Mouse (Mus musculus): ENCODE data around the gene D8Ertd738e. TPM values are rescaled to one million over a fixed set of nuclear protein-coding genes. Genes with fewer than 3 reads are reported as not detected.

D8Ertd738e gene
- total and polyA plus RNA-seq, 2 experiments from 2014 or later = 143 to 274 TPM

GRCm38 (mm10) chr8:84241821-84242220 is 7.7 kb downstream of the D8Ertd738e start:
- Histone ChIP-seq H3K4me1 (ENCODE audit: insufficient read depth, low read length) (0 out of 2 replicates have a peak, but pooled peaks cover 6% of the 10 kb centered on the region), H3K9me3 (ENCODE audit: low read length) (no peaks in the 10 kb centered on the region), H3K27me3 (ENCODE audit: insufficient read depth, low read length) (no peaks in the 10 kb centered on the region), H3K4me3 (ENCODE audit: low read depth, low read length) (no peak overlapping the region), H3K4me2 (ENCODE audit: low read depth, low read length, poor library complexity, severe bottlenecking) (no peak overlapping the region), H3K27ac (ENCODE audit: low read depth, low read length) (no peak overlapping the region), H3K36me3 (ENCODE audit: insufficient read depth, low read length) (peaks cover 26% of the 10 kb centered on the region), H3K9ac (replicated peaks; ENCODE audit: low read length, poor library complexity, severe bottlenecking) (no peak overlapping the region)
- ATAC-seq (ENCODE audit: low FRiP score) = no peak
- TF ChIP-seq CTCF (IDR thresholded peaks at IDR 0.05) = no peak
- WGBS = 67% methylated on average over 2 of the region's 2 CpGs
- no peak for DNase-seq (ENCODE audit: low spot score)

DNA sequence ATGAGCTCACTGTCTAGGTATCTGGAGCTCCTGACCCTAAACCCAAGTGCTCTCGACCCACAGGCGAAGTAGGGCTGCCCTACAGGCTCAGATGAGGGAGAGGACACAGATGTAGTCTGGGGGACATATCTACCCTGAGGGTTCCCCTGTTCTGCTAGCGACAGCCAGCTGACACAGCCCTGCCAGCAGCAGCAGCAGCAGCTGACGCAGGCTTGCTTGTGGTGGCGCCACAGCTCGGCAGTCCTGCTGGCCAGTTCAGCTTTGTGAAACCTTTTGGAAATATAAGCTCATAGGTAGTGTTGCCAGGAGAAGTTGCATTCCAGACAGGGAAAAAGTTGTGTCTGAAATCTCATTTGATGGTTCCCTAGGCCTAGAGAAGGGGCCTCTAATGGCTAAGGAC is 8.4 kb downstream of the D8Ertd738e start:
- Histone ChIP-seq H3K4me2 (ENCODE audit: low read depth, low read length, poor library complexity, severe bottlenecking) (no peak overlapping the region), H3K4me3 (ENCODE audit: low read depth, low read length) (no peak overlapping the region), H3K4me1 (ENCODE audit: insufficient read depth, low read length) (peaks cover 6% of the 10 kb centered on the region; the same call in 1 of the 2 replicates), H3K9me3 (ENCODE audit: low read length) (no peaks in the 10 kb centered on the region), H3K27ac (ENCODE audit: low read depth, low read length) (no peak overlapping the region), H3K27me3 (ENCODE audit: insufficient read depth, low read length) (no peaks in the 10 kb centered on the region), H3K36me3 (ENCODE audit: insufficient read depth, low read length) (peaks cover 20% of the 10 kb centered on the region), H3K9ac (replicated peaks; ENCODE audit: low read length, poor library complexity, severe bottlenecking) (no peak overlapping the region)
- ATAC-seq (ENCODE audit: low FRiP score) (no peak), DNase-seq (ENCODE audit: low spot score) (no peak)
- 58% methylated on average over 6 of the region's 6 CpGs for WGBS
- no peak for TF ChIP-seq CTCF (IDR thresholded peaks at IDR 0.05)

- Histone ChIP-seq H3K9ac (replicated peaks; ENCODE audit: low read length, poor library complexity, severe bottlenecking) (peak overlapping the region; percentile 61), H3K27ac (ENCODE audit: low read depth, low read length) (peak overlapping the region; percentile 63), H3K4me1 (ENCODE audit: insufficient read depth, low read length) (peaks cover 16% of the 10 kb centered on the region), H3K4me3 (ENCODE audit: low read depth, low read length) (peak overlapping the region; percentile 88), H3K27me3 (ENCODE audit: insufficient read depth, low read length) (no peaks in the 10 kb centered on the region), H3K4me2 (ENCODE audit: low read depth, low read length, poor library complexity, severe bottlenecking) (peak overlapping the region; percentile 75), H3K9me3 (ENCODE audit: low read length) (no peaks in the 10 kb centered on the region), H3K36me3 (ENCODE audit: insufficient read depth, low read length) (peaks cover 13% of the 10 kb centered on the region)
- 15% methylated on average over 19 of the region's 19 CpGs for WGBS
- DNase-seq (ENCODE audit: low spot score) = no peak
- no peak for TF ChIP-seq CTCF (IDR thresholded peaks at IDR 0.05)
- no peak for ATAC-seq (ENCODE audit: low FRiP score)
These were observed 11.8 kb downstream of the D8Ertd738e start for GRCm38 (mm10) chr8:84237542-84238229.

DNA sequence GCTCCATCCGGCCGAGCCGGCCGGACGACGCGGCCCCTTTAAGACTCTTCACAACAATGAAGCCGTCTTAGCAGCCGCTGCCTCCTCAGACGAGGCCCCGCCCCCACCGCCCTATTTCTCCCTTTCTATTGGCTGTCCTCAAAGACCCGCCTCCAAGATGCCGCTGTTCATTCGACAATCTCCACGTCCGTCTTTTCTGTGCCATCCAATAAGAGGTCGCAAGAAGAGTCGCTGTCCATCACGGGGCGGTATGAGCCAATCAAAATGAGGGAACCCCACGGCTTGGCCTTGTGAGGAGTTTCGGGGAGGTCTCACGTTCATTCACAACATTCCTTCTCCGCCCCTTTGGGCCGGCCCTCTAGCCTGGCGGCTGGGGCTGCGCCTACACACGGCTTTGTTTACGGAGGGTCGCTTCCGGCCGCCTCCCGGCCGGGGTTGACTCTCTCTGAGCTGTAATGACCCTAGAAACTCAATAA is 12.5 kb downstream of the D8Ertd738e start, which contains the start of gene Zswim4:
TSS of gene Zswim4 (minus strand) at position 58 of the 476 bp plus-strand sequence.
- Histone ChIP-seq H3K27ac (ENCODE audit: low read depth, low read length) (peak within 1 kb of the TSS; percentile 63), H3K27me3 (ENCODE audit: insufficient read depth, low read length) (no peaks in the 10 kb centered on the region), H3K36me3 (ENCODE audit: insufficient read depth, low read length) (peaks cover 17% of the 10 kb centered on the region), H3K4me1 (ENCODE audit: insufficient read depth, low read length) (peaks cover 16% of the 10 kb centered on the region), H3K9ac (replicated peaks; ENCODE audit: low read length, poor library complexity, severe bottlenecking) (peak within 1 kb of the TSS; percentile 97), H3K4me2 (ENCODE audit: low read depth, low read length, poor library complexity, severe bottlenecking) (peak within 1 kb of the TSS; percentile 93), H3K9me3 (ENCODE audit: low read length) (no peaks in the 10 kb centered on the region), H3K4me3 (ENCODE audit: low read depth, low read length) (peak within 1 kb of the TSS; percentile 88)
- no peak for TF ChIP-seq CTCF (IDR thresholded peaks at IDR 0.05)
- under 1% methylated on average over 35 of the region's 35 CpGs for WGBS
- peak; percentile 99 for ATAC-seq (ENCODE audit: low FRiP score)
- DNase-seq (ENCODE audit: low spot score) = peak; percentile 100

GRCm38 (mm10) chr8:84236410-84236997 is 13.0 kb downstream of the D8Ertd738e start:
- DNase-seq (ENCODE audit: low spot score) (no peak), ATAC-seq (ENCODE audit: low FRiP score) (peak; percentile 34)
- TF ChIP-seq CTCF (IDR thresholded peaks at IDR 0.05) = no peak
- peak overlapping the region; percentile 97 for H3K9ac ChIP-seq (replicated peaks; ENCODE audit: low read length, poor library complexity, severe bottlenecking)
- H3K4me2 ChIP-seq (ENCODE audit: low read depth, low read length, poor library complexity, severe bottlenecking) = peak overlapping the region; percentile 93
- H3K4me1 ChIP-seq (ENCODE audit: insufficient read depth, low read length) = peaks cover 16% of the 10 kb centered on the region
- no peaks in the 10 kb centered on the region for H3K27me3 ChIP-seq (ENCODE audit: insufficient read depth, low read length)
- H3K27ac ChIP-seq (ENCODE audit: low read depth, low read length) = peak overlapping the region; percentile 59
- H3K4me3 ChIP-seq (ENCODE audit: low read depth, low read length) = peak overlapping the region; percentile 88
- H3K9me3 ChIP-seq (ENCODE audit: low read length) = no peaks in the 10 kb centered on the region
- peaks cover 17% of the 10 kb centered on the region for H3K36me3 ChIP-seq (ENCODE audit: insufficient read depth, low read length)
- WGBS = under 1% methylated on average over 23 of the region's 30 CpGs

Data from midbrain, postnatal 0 days (tissue).